Mouse (Mus musculus): Measurements from ENCODE around the gene Hsf2bp.
"Not testable (repeated sequence)": the region's sequence is repeated elsewhere in the genome, so short reads cannot be mapped to it uniquely, and the experiment has no call there.

The Hsf2bp gene

GRCm38 (mm10) chr17:32035609-32036508 lies at the start of gene Hsf2bp, which contains the start of gene Rrp1b:
Hsf2bp (minus strand) TSS chr17:32036349.
Rrp1b (plus strand) TSS chr17:32036100.
- DNase-seq (ENCODE audit: low spot score in 2 of 2), result peak; percentile 63 to 74

- no peak for DNase-seq (ENCODE audit: low spot score in 2 of 2)
These were observed 47.2 kb upstream of the Hsf2bp start for GRCm38 (mm10) chr17:32083351-32083750.

GRCm38 (mm10) chr17:32075164-32075563 lies 39.0 kb upstream of the Hsf2bp start:
- no peak for DNase-seq (ENCODE audit: low spot score in 2 of 2)

- no peak for DNase-seq (ENCODE audit: low spot score in 2 of 2)
These were observed 38.5 kb upstream of the Hsf2bp start for GRCm38 (mm10) chr17:32074658-32075057.

GRCm38 (mm10) chr17:32073359-32073758 lies 37.2 kb upstream of the Hsf2bp start:
- peak; percentile 72 to 86 for DNase-seq (ENCODE audit: low spot score in 2 of 2)

GRCm38 (mm10) chr17:32068810-32069209 lies 32.7 kb upstream of the Hsf2bp start:
- no peak for DNase-seq (ENCODE audit: low spot score in 2 of 2)

GRCm38 (mm10) chr17:32068381-32068780 lies 32.2 kb upstream of the Hsf2bp start:
- no peak for DNase-seq (ENCODE audit: low spot score in 2 of 2)

- DNase-seq (ENCODE audit: low spot score in 2 of 2), result no peak
These were observed 31.4 kb upstream of the Hsf2bp start for GRCm38 (mm10) chr17:32067541-32067940.

- DNase-seq (ENCODE audit: low spot score in 2 of 2), result not testable (repeated sequence)
These were observed 28.6 kb upstream of the Hsf2bp start for GRCm38 (mm10) chr17:32064762-32065161.

GRCm38 (mm10) chr17:32063654-32064053 lies 27.5 kb upstream of the Hsf2bp start:
- DNase-seq (ENCODE audit: low spot score in 2 of 2), result no peak

GRCm38 (mm10) chr17:32061219-32061618 lies 25.1 kb upstream of the Hsf2bp start:
- no peak for DNase-seq (ENCODE audit: low spot score in 2 of 2)

- DNase-seq (ENCODE audit: low spot score in 2 of 2), result no peak
These were observed 22.9 kb upstream of the Hsf2bp start for GRCm38 (mm10) chr17:32059084-32059483.

- DNase-seq (ENCODE audit: low spot score in 2 of 2), result no peak
These were observed 21.7 kb upstream of the Hsf2bp start for GRCm38 (mm10) chr17:32057843-32058242.

GRCm38 (mm10) chr17:32053677-32054076 lies 17.5 kb upstream of the Hsf2bp start:
- no peak for DNase-seq (ENCODE audit: low spot score in 2 of 2)

GRCm38 (mm10) chr17:32052237-32053080 lies 16.3 kb upstream of the Hsf2bp start:
- DNase-seq (ENCODE audit: low spot score in 2 of 2), result no peak

GRCm38 (mm10) chr17:32050609-32051008 lies 14.5 kb upstream of the Hsf2bp start:
- DNase-seq (ENCODE audit: low spot score in 2 of 2), result no peak

GRCm38 (mm10) chr17:32049914-32050313 lies 13.8 kb upstream of the Hsf2bp start:
- DNase-seq (ENCODE audit: low spot score in 2 of 2), result no peak

GRCm38 (mm10) chr17:32048351-32048750 lies 12.2 kb upstream of the Hsf2bp start:
- no peak for DNase-seq (ENCODE audit: low spot score in 2 of 2)

GRCm38 (mm10) chr17:32046541-32046940 lies 10.4 kb upstream of the Hsf2bp start:
- DNase-seq (ENCODE audit: low spot score in 2 of 2), result no peak

GRCm38 (mm10) chr17:32040263-32040662 lies 4.1 kb upstream of the Hsf2bp start:
- no peak for DNase-seq (ENCODE audit: low spot score in 2 of 2)

- DNase-seq (ENCODE audit: low spot score in 2 of 2), result no peak
These were observed 625 bp upstream of the Hsf2bp start for GRCm38 (mm10) chr17:32036509-32037438.

Measured in urinary bladder, postnatal 4 days (tissue).